Mouse (Mus musculus): Measurements from ENCODE around the gene Ptcra. TPM values are rescaled to one million over a fixed set of nuclear protein-coding genes. Genes with fewer than 3 reads are reported as not detected.
"Not testable (repeated sequence)": the region's sequence is repeated elsewhere in the genome, so short reads cannot be mapped to it uniquely, and the experiment has no call there.

Gene Ptcra
- total RNA-seq (2022): under 1 TPM in 2 of 4 experiments, not detected in 2; 0.29 to 0.49 TPM

GRCm38 (mm10) chr17:46763544-46763943, at the start of gene Ptcra:
TSS of gene Ptcra (minus strand) at chr17:46763712.
- no peak for DNase-seq (ENCODE audit: low spot score in 2 of 2)

DNA sequence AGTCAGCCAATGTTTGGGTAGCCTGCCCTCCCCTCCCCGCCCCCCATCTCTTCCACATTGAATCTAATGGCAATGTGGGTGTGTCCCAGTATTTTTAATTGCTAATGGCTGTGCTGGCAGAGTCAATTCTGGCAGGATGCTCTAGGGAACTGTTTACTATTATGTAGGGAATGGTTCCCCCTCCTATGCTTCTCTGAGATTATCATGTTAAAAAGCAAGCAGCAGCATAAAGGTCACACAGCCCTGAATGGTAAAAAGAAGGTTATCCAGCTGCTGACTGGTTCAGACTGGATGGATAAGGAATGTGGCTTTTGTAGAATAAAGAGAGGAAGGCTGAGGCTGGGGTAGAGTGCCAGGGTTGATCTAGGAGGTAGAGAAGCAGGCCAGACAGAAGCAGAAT, 48.9 kb upstream of the Ptcra start:
- no peak for DNase-seq (ENCODE audit: low spot score in 2 of 2)

DNA sequence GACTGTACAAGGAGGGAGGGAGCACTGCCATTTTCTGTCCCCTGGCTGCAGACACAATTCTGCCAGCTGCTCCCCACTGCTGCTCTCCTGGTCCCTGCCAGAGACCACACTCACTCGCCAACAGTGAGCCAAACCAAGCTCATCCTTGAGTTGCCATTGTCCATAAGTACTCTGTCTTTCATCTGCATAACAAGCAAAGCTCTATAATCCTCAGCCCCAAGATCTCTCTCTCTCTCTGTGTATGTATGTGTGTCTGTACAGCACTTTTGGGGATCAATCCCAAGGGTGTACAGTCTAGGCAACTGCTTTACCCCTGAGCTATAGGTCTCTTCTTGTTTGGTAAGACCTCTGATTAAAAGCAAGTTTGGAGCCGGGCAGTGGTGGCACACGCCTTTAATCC, 47.2 kb upstream of the Ptcra start:
- DNase-seq (ENCODE audit: low spot score in 2 of 2): no peak

DNA sequence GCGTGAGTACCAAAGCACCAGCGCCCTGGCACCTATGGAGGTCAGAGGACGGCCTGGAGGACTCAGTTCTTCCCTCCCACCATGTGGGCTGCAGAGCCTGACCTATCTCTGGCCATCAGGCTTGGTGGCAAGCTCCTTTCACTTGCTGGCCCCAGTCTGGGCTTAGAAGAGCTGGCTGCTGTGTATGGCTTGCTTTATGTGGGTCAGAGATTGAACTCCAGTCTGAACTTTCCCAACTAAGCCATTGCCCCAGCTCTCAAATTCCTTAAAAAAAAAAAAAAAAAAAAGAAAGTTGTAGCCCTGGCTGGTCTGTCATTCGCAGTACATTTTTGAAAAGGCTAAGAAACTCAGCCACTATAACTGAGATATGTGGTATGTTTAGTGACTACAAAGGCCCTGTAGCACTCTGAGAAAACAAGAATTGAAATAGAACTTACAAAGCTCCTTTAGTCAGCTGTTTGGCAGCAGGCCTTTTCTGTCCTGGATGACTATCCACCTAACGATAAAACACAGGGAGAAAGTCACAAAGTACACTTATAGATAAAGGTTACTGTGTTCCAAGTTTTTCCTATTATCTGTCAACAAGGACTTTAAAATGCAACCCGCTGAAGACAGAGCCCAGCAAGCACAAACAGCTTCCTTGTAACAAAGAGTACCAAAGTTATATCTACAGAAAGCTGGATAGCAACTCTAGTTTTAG, 45.8 kb upstream of the Ptcra start:
- no peak for DNase-seq (ENCODE audit: low spot score in 2 of 2)

DNA sequence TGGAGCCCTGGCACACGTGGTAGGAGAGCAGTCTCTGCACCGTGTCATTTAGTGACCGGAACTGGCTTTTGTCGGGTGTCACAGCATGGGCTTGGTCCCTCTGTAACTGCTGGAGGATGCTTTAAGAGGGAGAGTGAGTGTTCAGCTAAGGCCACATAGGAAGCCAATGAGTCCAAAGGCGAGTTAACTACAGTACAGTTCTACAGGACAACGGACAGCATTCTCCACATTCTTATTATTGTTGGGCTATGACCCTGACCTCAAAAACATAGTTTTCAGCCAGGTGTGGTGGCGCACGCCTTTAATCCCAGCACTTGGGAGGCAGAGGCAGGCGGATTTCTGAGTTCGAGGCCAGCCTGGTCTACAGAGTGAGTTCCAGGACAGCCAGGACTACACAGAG, 44.9 kb upstream of the Ptcra start:
- no peak for DNase-seq (ENCODE audit: low spot score in 2 of 2)

GRCm38 (mm10) chr17:46801761-46802160, 38.2 kb upstream of the Ptcra start:
- no peak for DNase-seq (ENCODE audit: low spot score in 2 of 2)

- DNase-seq (ENCODE audit: low spot score in 2 of 2): no peak
Measured at GRCm38 (mm10) chr17:46799680-46800079, 36.2 kb upstream of the Ptcra start.

- DNase-seq (ENCODE audit: low spot score in 2 of 2): no peak
Measured at GRCm38 (mm10) chr17:46797386-46797785, 33.9 kb upstream of the Ptcra start.

DNA sequence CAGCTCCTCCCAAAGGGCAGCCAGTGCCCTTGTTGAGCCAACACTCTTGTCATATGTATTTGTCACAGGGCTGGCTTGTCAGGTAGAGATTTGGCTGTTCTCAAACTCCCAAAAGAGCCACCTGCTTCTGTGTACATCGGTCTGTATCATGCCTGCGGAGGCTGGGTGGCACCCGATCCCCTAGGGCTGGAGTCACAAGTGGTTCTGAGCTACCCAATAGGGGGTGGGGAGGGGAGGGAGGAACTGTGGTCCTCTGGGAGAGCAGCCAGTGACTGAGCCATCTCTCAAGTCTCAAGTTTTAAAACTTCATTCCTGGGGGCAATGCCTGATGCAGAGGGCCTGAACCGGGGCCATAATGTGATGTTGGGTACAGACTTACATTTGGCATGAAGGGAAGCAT, 33.2 kb upstream of the Ptcra start:
- no peak for DNase-seq (ENCODE audit: low spot score in 2 of 2)

GRCm38 (mm10) chr17:46792963-46793362, 29.5 kb upstream of the Ptcra start:
- DNase-seq (ENCODE audit: low spot score in 2 of 2): no peak

- DNase-seq (ENCODE audit: low spot score in 2 of 2): not testable (repeated sequence)
Measured at GRCm38 (mm10) chr17:46787974-46788373, 24.5 kb upstream of the Ptcra start.

DNA sequence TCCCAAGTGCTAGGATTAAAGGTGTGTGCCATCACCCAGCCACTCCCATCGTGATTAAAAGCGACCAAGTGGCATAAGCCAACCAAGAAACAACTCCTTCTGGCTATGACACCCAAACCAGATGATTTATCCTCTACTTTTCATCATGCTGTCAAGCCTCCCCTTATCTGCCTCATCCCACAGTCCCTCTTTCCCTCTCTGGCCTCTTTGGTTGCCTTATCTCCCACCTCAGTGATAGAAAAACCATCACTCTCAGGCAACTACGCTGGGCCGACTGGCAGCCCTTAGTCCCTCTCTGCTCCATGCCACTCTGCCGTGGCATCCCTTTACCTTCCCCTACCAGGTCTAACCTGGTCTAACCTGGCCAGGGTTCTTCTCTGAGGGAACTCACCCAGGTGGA, 23.4 kb upstream of the Ptcra start:
- DNase-seq (ENCODE audit: low spot score in 2 of 2): no peak

DNA sequence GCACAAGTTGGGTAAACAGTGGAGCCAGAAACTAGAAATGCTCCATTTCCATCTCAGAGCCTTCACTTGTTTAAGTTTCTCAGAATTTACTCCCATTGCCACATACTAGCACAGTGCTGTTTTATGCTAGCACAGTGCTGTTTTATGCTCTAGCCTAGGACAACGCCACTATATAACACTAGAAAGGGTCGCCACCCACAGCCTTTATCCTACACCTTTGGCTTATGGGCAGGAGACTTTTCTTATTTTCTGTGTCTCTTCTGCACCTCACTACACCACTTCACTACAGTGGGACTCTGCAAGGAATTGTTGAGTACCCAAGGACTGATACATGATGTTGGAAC, 19.7 kb upstream of the Ptcra start:
- DNase-seq (ENCODE audit: low spot score in 2 of 2): no peak

GRCm38 (mm10) chr17:46782341-46783221, 19.1 kb upstream of the Ptcra start, which contains the start of gene Rpl7l1:
TSS of gene Rpl7l1 (minus strand) at chr17:46782672.
- peak; percentile 86 for DNase-seq (ENCODE audit: low spot score in 2 of 2)

DNA sequence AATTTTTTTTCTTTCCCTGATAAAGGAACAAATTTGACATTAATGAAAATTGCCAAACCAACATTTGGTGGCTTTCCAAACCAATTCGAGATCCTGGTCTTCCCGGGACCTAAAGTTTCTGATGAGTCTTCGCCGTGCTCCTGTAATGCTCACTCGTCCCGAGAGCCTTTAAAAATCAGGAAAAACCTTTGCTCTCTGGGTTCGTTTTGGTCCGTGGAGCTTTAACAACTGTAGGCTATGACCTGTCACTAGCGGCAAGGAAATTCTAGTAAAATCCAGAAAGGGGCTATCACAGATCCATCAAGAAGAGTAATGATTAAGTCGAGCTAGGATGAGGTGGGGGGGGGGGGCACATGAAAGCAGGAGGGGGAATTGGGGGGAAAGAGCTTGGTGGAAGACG, 18.4 kb upstream of the Ptcra start:
- no peak for DNase-seq (ENCODE audit: low spot score in 2 of 2)

GRCm38 (mm10) chr17:46776087-46776486, 12.6 kb upstream of the Ptcra start:
- DNase-seq (ENCODE audit: low spot score in 2 of 2): no peak

- no peak for DNase-seq (ENCODE audit: low spot score in 2 of 2)
Measured at GRCm38 (mm10) chr17:46775070-46775469, 11.6 kb upstream of the Ptcra start.

DNA sequence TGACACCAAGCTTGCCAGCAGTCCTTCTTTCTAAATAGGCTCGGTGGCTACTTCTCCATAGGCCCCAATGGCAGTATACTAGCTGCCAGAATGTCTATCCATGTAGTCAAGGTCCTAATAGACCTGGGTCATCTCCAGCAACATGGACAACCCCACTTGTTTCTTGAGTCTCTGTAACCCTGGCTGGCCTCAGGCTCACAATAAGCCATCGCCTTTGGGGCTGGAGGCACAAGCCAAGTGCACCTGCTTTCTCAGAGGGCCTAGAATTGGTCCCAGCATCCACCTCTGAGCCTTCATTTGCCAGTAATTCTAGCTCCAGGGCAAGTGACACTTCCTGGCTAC, 10.6 kb upstream of the Ptcra start:
- no peak for DNase-seq (ENCODE audit: low spot score in 2 of 2)

- DNase-seq (ENCODE audit: low spot score in 2 of 2): no peak
Measured at GRCm38 (mm10) chr17:46773278-46774130, 10.0 kb upstream of the Ptcra start.

DNA sequence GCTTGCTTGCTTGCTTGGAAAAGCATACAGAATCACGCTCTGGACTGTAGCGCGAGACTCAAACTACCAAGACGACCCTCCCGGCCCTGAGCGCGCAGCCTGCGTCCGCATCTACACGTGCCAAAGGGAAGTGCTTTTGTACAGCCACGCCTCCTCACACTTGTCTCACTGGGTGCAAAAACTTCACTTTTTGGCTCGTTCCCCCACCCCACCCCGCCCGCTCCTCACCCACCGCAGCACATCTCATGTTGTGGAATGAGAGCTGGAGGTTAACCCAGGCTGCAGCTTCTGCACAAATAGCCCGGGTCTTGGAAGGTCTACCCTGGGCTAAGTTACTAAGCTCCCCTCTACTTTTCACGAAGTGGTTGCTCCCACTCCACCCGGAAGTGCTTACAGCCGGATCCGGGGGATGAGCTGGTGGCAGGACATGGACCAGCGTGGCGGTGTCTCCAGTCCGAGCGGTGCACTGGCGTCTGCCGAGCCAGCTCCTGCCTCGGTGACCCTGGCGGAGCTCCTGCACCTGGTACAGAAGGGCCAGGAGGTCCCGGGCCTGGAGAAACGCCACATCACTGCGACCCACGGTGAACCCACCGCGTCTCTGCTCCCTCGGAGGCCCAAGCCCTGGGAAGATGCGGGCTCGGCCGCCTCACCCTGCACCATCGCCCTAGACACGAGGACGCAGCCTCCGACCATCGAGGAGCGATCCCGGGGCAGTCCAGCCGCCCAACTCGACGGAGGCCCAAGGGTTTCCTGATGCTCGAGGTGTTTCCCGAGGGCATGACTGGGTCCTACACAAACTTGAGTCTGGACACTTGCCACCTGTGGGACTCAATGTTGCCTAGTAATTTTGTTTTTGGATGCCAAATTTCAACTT, 9.1 kb upstream of the Ptcra start, which contains the start of gene 2310039H08Rik:
Gene 2310039H08Rik, plus strand, starts transcription at position 232 of the 874 bp plus-strand sequence.
- peak; percentile 79 to 81 for DNase-seq (ENCODE audit: low spot score in 2 of 2)

DNA sequence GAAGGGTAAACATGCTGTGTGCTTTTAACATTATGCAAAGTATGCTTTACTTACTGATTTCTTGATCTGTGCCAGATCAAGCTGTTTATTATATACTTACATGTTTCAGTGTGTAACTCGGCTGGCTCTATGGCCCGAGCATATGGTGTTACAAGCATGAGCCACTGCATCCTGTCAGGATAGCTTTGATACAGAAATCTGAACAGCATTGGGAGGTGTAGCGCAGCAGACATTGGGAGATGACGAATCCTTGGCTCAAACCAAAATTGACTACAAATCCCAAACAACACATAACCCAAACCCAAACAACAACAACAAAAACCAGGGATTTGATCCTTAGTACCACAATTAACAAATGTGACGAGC, 8.5 kb upstream of the Ptcra start:
- DNase-seq (ENCODE audit: low spot score in 2 of 2): no peak

All from layer of hippocampus, adult 8-10 months (tissue).